Mouse (Mus musculus): Measurements from ENCODE around the gene Glipr1.

Glipr1 gene

DNA sequence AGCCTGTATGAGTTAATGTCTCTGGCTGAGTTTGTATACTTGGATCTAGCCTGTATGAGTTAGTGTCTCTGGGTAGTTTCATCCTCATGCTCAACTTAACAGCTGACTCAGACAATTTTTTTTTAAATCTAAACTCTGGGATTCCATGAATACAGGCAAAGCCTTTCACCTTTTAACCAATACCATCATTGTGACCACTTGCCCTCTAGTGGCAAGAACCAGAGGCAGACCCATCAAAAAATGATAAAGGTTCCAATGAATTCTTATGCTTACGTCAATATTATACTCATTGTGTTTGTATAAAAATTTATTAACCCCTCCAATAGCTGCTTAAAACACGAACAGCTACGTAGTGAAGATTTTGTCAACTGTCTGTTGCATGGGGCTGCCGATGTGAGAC, 36.0 kb downstream of the Glipr1 start:
- DNase-seq (ENCODE audit: low spot score in 2 of 2) = no peak

GRCm38 (mm10) chr10:111960459-111960858, 42.0 kb downstream of the Glipr1 start:
- no peak for DNase-seq (ENCODE audit: low spot score in 2 of 2)

- no peak for DNase-seq (ENCODE audit: low spot score in 2 of 2)
Measured at GRCm38 (mm10) chr10:111959353-111959752, 43.1 kb downstream of the Glipr1 start.

DNA sequence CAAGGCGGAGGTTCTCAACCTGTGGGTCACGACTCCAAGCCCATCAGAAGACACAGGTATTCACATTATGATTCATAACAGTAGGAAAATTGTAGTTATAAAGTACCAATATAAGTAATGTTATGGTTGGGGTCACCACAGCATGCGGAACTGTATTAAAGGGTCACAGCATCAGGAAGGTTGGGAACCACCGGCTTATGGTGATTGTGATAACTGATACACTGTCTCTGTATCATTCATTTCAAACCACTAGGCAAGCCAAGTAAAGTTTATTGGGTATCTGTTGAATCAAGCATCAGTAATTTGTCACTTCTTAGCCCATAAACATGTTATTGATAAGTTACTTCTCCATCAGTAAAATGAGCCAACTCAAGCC, 44.4 kb downstream of the Glipr1 start:
- no peak for DNase-seq (ENCODE audit: low spot score in 2 of 2)

GRCm38 (mm10) chr10:111957271-111958045, 45.0 kb downstream of the Glipr1 start:
- DNase-seq (ENCODE audit: low spot score in 2 of 2) = peak; percentile 17 to 58

DNA sequence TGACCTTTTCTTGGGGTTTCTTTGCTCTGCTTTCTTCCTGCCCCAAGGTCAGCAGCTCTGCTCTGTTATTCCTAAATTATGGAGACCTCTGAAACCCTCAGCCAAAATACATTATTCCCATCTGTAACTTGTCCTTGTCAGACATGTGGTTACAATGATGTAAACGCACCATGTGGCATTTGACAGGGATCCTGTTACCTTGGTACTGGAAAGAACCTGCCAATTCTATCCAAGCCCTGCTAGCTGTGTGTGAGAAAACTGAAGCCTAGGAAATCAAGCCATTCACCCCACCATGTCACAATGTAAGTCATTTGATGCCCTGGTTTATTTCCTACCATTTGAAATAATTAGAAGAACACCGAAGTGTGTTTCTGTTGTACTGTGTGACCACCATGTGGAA, 46.6 kb downstream of the Glipr1 start:
- DNase-seq (ENCODE audit: low spot score in 2 of 2) = no peak

- DNase-seq (ENCODE audit: low spot score in 2 of 2) = no peak
Measured at GRCm38 (mm10) chr10:111949008-111949407, 53.4 kb downstream of the Glipr1 start.

DNA sequence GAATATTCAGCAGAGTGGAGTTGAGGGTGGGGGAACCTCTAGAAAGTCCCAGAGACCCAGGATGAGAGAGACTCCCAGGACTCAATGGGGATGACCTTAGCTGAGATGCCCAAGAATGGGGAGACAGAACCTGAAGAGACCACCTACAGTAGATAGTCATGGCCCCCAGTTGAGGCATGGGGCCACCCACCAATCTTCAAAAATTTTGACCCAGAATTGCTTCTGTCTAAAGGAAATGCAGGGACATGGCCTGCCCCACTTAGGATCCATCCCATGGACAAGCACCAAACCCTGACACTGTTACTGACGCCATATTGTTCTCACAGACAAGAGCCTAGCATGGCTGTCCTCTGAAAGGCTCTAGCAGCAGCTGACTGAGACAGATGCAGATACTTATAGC, 54.4 kb downstream of the Glipr1 start:
- no peak for DNase-seq (ENCODE audit: low spot score in 2 of 2)

- DNase-seq (ENCODE audit: low spot score in 2 of 2) = no peak
Measured at GRCm38 (mm10) chr10:111945563-111945962, 56.9 kb downstream of the Glipr1 start.

DNA sequence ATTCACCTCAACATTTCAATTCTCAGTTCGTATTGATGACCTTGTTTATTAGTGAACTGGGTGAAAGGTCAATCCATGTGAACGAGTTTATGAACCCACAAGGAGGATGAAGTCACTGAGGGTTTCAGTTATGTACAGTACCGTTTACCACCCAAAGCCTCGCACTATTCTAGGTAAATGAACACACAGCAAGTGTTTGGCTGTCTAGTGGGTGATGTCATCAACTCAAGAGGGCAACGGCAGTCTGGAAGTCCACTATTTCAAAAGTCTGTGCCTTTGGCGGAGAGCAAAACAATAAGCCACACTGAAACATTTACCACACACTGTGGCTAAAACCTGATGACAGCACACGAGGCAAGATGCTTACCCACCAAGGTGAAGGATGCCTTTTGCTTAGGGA, 59.4 kb downstream of the Glipr1 start:
- no peak for DNase-seq (ENCODE audit: low spot score in 2 of 2)

DNA sequence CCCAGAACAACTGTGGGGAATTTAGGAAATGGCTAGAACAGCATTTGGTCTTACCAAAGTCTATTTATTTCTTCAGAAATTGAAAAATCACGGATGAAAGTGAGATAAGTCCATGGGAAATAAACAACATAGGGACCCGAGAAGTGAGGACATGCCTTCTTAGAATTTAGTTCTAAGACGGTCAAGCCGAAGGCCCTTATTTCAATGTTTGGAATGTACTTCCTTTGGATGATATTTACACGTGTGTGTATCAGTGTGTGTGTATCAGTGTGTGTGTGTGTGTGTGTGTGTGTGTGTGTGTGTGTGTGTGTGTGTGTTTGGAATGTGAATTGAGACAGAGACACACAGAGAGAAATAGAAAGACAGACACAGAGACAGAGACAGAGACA, 65.3 kb downstream of the Glipr1 start:
- DNase-seq (ENCODE audit: low spot score in 2 of 2) = no peak

GRCm38 (mm10) chr10:111936491-111937145, 65.8 kb downstream of the Glipr1 start:
- DNase-seq (ENCODE audit: low spot score in 2 of 2) = no peak

GRCm38 (mm10) chr10:111936021-111936420, 66.4 kb downstream of the Glipr1 start:
- no peak for DNase-seq (ENCODE audit: low spot score in 2 of 2)
